Mouse (Mus musculus) liver, adult 2 months (tissue): ENCODE measurements at regions not wholly inside any gene's neighbourhood (a gene's known extent, or its start where the extent isn't known, plus 50 kb on each side); places are given as distances from the start of the nearest gene placed in this dataset.

ENCODE experiments used
- CTCF ChIP-seq: fragments of 200-500 bp; IDR thresholded peaks from 2 replicates; pipeline ENCODE4 v1.5.1; 2011; ENCODE audit warnings: low read depth, low read length, control low read depth
- POLR2A ChIP-seq: fragments of 200-500 bp; IDR thresholded peaks from 2 replicates; pipeline ENCODE4 v1.6.1; 2011; ENCODE audit warnings: low read length, control low read depth; ENCODE audit not compliant: insufficient read depth; ENCODE audit errors: extremely low read depth

DNA sequence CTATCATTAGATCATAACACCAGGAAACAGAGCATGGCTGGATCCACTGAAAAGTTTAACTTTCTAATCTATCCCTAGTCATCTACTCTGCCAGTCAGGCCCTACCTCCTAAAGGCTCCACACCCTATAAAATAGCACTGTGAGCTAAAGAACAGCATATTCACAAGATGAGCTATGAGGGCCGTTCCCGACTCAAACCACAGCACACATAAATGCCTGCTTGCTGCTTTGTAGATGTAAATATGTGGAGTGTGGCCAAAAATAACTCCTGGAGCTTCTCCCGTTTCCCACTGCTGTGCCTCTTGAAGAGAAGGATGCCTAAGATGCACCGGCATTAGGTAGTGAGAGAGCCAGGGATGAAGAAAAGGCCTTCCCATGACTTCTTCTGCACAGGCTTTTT lies 1632.3 kb downstream of the 4930444P10Rik start:
- TF ChIP-seq CTCF (no peak), POLR2A (no peak)
